Mouse (Mus musculus): Measurements from ENCODE around the gene Mindy2.
A peak's percentile ranks its signal among the peaks of the same experiment; 100 is the strongest.

- no peak for TF ChIP-seq POLR2A (IDR thresholded peaks at IDR 0.05; ENCODE audit: borderline replicate concordance, extremely low read depth, insufficient read depth, insufficient read length, poor library complexity, severe bottlenecking)
- peak; percentile 16; the same call in 1 of the 2 replicates for TF ChIP-seq CTCF (IDR thresholded peaks at IDR 0.05; ENCODE audit: borderline replicate concordance, extremely low read depth, insufficient read depth, insufficient read length)
Observed at GRCm38 (mm10) chr9:70671772-70672579, 15.0 kb upstream of the Mindy2 start.
